8 mouse cellular contexts compared by ENCODE assay signal in genomic region chr13:21179724-21180550, GRCm38 (mm10). TPM values are rescaled to one million over a fixed set of nuclear protein-coding genes. Genes with fewer than 3 reads are reported as not detected.
A peak's percentile ranks its signal among the peaks of the same experiment; 100 is the strongest.
DNase-seq lines count a peak whose midpoint lies in the region; ATAC-seq and TF ChIP-seq lines count a peak whose summit lies in the region.

No protein-coding gene starts in this region.

- TF ChIP-seq EP300 in stomach, postnatal 0 days (optimal IDR thresholded peaks at IDR 0.05): no peak

- peaks cover 28% of the 10 kb centered on the region for H3K4me1 ChIP-seq in heart, embryonic 15.5 days (replicated peaks)
- peaks cover 41% of the 10 kb centered on the region for H3K4me1 ChIP-seq in liver, embryonic 15.5 days (replicated peaks)
- H3K4me1 ChIP-seq in neural tube, embryonic 11.5 days (ENCODE audit: control insufficient read depth, insufficient read depth, low read length): peaks cover 11% of the 10 kb centered on the region; the same call in 1 of the 2 replicates
- H3K4me1 ChIP-seq in stomach, postnatal 0 days (replicated peaks; ENCODE audit: control insufficient read depth, insufficient read depth): peaks cover 4% of the 10 kb centered on the region; the same call in 1 of the 2 replicates

- peaks cover 28% of the 10 kb centered on the region for H3K36me3 ChIP-seq in heart, embryonic 15.5 days
- peaks cover 33% of the 10 kb centered on the region for H3K36me3 ChIP-seq in liver, embryonic 15.5 days (replicated peaks)
- peaks cover 7% of the 10 kb centered on the region for H3K36me3 ChIP-seq in neural tube, embryonic 11.5 days (ENCODE audit: control insufficient read depth, insufficient read depth, low read length)
- peaks cover 10% of the 10 kb centered on the region; the same call in 1 of the 2 replicates for H3K36me3 ChIP-seq in stomach, postnatal 0 days (ENCODE audit: control insufficient read depth, insufficient read depth, low read length)

- DNase-seq in CD8-positive naive resting alpha-beta T cell, adult 2 months (ENCODE audit: low read depth in 2 of 2, low spot score in 2 of 2): peak; percentile 78 to 91
- DNase-seq in c-Kit-negative CD71-positive TER-119-positive erythroid progenitor cells, embryonic 14.5 days (ENCODE audit: low read depth, low spot score): peak; percentile 86
- DNase-seq in fibroblast of lung, adult 2 months (ENCODE audit: low read depth): peak; percentile 79
- peak; percentile 91 to 93 for DNase-seq in kidney, postnatal 25 days
- peak; percentile 91 for DNase-seq in neural tube, embryonic 11.5 days (ENCODE audit: low spot score)
- peak; percentile 91 for DNase-seq in stomach, postnatal 0 days (ENCODE audit: low spot score)

- under 1% methylated on average over 80 of the region's 80 CpGs for WGBS in heart, embryonic 15.5 days
- under 1% methylated on average over 75 of the region's 80 CpGs for WGBS in liver, embryonic 15.5 days (ENCODE audit: insufficient replicate concordance)
- WGBS in neural tube, embryonic 11.5 days: under 1% methylated on average over 78 of the region's 80 CpGs
- WGBS in stomach, postnatal 0 days: under 1% methylated on average over 68 of the region's 80 CpGs

- peak; percentile 95 for ATAC-seq in heart, embryonic 15.5 days (replicated peaks; ENCODE audit: insufficient number of reproducible peaks, insufficient read depth, low FRiP score, low read depth)
- peak; percentile 93 for ATAC-seq in liver, embryonic 15.5 days (ENCODE audit: insufficient read depth)
- peak; percentile 95 for ATAC-seq in neural tube, embryonic 11.5 days (ENCODE audit: insufficient read depth, low FRiP score, low TSS enrichment)
- peak; percentile 90 for ATAC-seq in stomach, postnatal 0 days (ENCODE audit: low FRiP score, low TSS enrichment)

- H3K9ac ChIP-seq in heart, embryonic 15.5 days: peak overlapping the region; percentile 92
- H3K9ac ChIP-seq in liver, embryonic 15.5 days: peak overlapping the region; percentile 94
- H3K9ac ChIP-seq in neural tube, embryonic 11.5 days (ENCODE audit: low read length): peak overlapping the region; percentile 90
- peak overlapping the region; percentile 88 for H3K9ac ChIP-seq in stomach, postnatal 0 days (ENCODE audit: low read length)

- peak overlapping the region; percentile 88 for H3K4me2 ChIP-seq in heart, embryonic 15.5 days
- H3K4me2 ChIP-seq in liver, embryonic 15.5 days: peak overlapping the region; percentile 93
- H3K4me2 ChIP-seq in neural tube, embryonic 11.5 days (ENCODE audit: low read depth): peak overlapping the region; percentile 90
- peak overlapping the region; percentile 88 for H3K4me2 ChIP-seq in stomach, postnatal 0 days (replicated peaks; ENCODE audit: low read depth)

- H3K27ac ChIP-seq in heart, embryonic 15.5 days: peak overlapping the region; percentile 97
- peak overlapping the region; percentile 96 for H3K27ac ChIP-seq in liver, embryonic 15.5 days (replicated peaks)
- H3K27ac ChIP-seq in neural tube, embryonic 11.5 days (ENCODE audit: low read depth, low read length): peak overlapping the region; percentile 89
- peak overlapping the region; percentile 96 for H3K27ac ChIP-seq in stomach, postnatal 0 days (replicated peaks)

- H3K9me3 ChIP-seq in heart, embryonic 15.5 days (replicated peaks): no peaks in the 10 kb centered on the region
- H3K9me3 ChIP-seq in liver, embryonic 15.5 days (replicated peaks): no peaks in the 10 kb centered on the region
- H3K9me3 ChIP-seq in neural tube, embryonic 11.5 days (ENCODE audit: control insufficient read depth, low read length): no peaks in the 10 kb centered on the region
- H3K9me3 ChIP-seq in stomach, postnatal 0 days (ENCODE audit: control insufficient read depth, low read length): no peaks in the 10 kb centered on the region

- H3K4me3 ChIP-seq in heart, embryonic 15.5 days: peak overlapping the region; percentile 86
- H3K4me3 ChIP-seq in liver, embryonic 15.5 days (replicated peaks): peak overlapping the region; percentile 96
- H3K4me3 ChIP-seq in neural tube, embryonic 11.5 days (ENCODE audit: low read depth, low read length): peak overlapping the region; percentile 98
- H3K4me3 ChIP-seq in stomach, postnatal 0 days (ENCODE audit: low read depth, low read length): peak overlapping the region; percentile 96

- H3K27me3 ChIP-seq in heart, embryonic 15.5 days: no peaks in the 10 kb centered on the region
- no peaks in the 10 kb centered on the region for H3K27me3 ChIP-seq in liver, embryonic 15.5 days
- H3K27me3 ChIP-seq in neural tube, embryonic 11.5 days (ENCODE audit: control insufficient read depth, insufficient read depth, low read length): no peaks in the 10 kb centered on the region
- no peaks in the 10 kb centered on the region for H3K27me3 ChIP-seq in stomach, postnatal 0 days (ENCODE audit: control insufficient read depth, insufficient read depth, low read length)

- no peak for TF ChIP-seq CTCF in stomach, postnatal 0 days (IDR thresholded peaks at IDR 0.05; ENCODE audit: low read depth)

RNA-seq across cellular contexts. Expression of gene Trim27, which starts 0.7 kb away (rescaled TPM):
- polyA plus RNA-seq in heart, embryonic 15.5 days (2015; fragmentation: Nextera tagmentation; extraction: Ambion mirVana): 61.4 and 84.7 TPM in 2 replicates
- 59.3 and 65.7 TPM in 2 replicates for polyA plus RNA-seq in liver, embryonic 15.5 days (2015; fragmentation: Nextera tagmentation; extraction: Ambion mirVana)
- 150 and 160 TPM in 2 replicates for polyA plus RNA-seq in neural tube, embryonic 11.5 days (2014; fragmentation: Nextera tagmentation; extraction: Ambion mirVana)
- 58.5 and 60.2 TPM in 2 replicates for polyA plus RNA-seq in stomach, postnatal 0 days (2015; fragmentation: Nextera tagmentation; extraction: Ambion mirVana)

RNA-seq across cellular contexts. Expression of gene Olfr1368, which starts 34.3 kb away (rescaled TPM):
- polyA plus RNA-seq in heart, embryonic 15.5 days (2015; fragmentation: Nextera tagmentation; extraction: Ambion mirVana): not detected in 2 replicates
- polyA plus RNA-seq in liver, embryonic 15.5 days (2015; fragmentation: Nextera tagmentation; extraction: Ambion mirVana): not detected in 2 replicates
- not detected in 2 replicates for polyA plus RNA-seq in neural tube, embryonic 11.5 days (2014; fragmentation: Nextera tagmentation; extraction: Ambion mirVana)
- polyA plus RNA-seq in stomach, postnatal 0 days (2015; fragmentation: Nextera tagmentation; extraction: Ambion mirVana): not detected in 2 replicates

RNA-seq across cellular contexts. Expression of gene Olfr263, which starts 50.5 kb away (rescaled TPM):
- polyA plus RNA-seq in heart, embryonic 15.5 days (2015; fragmentation: Nextera tagmentation; extraction: Ambion mirVana): not detected in 2 replicates
- polyA plus RNA-seq in liver, embryonic 15.5 days (2015; fragmentation: Nextera tagmentation; extraction: Ambion mirVana): not detected in 2 replicates
- not detected in 2 replicates for polyA plus RNA-seq in neural tube, embryonic 11.5 days (2014; fragmentation: Nextera tagmentation; extraction: Ambion mirVana)
- not detected in 2 replicates for polyA plus RNA-seq in stomach, postnatal 0 days (2015; fragmentation: Nextera tagmentation; extraction: Ambion mirVana)

Comparison
In these comparisons a context has a peak if more than half of its experiments do, and no peak if none do; other contexts are left out.
1. Peak in every context shown above with its lines: DNase-seq, ATAC-seq, H3K4me3 ChIP-seq and H3K27ac ChIP-seq.